Mouse (Mus musculus): ENCODE measurements around the gene Syt1. TPM values are rescaled to one million over a fixed set of nuclear protein-coding genes. Genes with fewer than 3 reads are reported as not detected.
A peak's percentile ranks its signal among the peaks of the same experiment; 100 is the strongest.

Syt1 gene
- polyA plus RNA-seq, 1 experiment, result 0.27 TPM

DNA sequence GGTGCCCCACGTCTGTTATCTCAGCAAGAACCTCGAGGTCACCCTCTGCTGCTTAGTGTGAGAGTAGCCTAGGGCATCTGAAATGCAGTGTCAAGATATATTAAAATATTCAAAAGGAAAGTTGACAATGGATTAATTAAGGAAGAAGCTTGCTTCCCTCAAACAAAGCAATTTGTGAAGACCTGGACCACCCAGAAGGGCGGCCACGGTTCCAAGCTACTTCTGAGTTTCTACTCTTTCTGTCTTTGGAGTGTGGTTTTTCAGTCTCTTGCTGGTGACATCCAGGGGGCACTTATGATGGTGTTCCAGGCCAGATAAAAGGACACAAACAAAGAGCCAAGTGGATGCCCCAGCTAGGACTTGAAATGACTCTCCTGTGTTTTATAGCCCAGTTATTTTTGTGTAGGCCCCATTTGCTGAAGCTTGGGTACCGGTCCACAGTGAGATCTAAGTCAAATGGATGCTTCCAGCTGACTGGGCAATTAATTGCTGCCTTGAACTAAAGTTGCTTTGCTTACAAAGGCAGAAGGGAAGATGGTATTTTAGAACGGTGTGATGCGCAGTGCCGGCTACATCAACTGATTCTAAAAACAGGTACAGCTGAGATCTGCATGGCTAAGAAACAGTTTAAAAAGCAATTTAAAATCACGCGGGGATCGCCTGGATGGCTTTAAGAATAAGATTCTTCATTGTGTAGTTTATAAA, 530.5 kb downstream of the Syt1 start:
- no peaks in the 10 kb centered on the region for H3K36me3 ChIP-seq (ENCODE audit: control insufficient read depth, insufficient read depth, low read length)
- no peak for TF ChIP-seq CTCF (IDR thresholded peaks at IDR 0.05; ENCODE audit: control insufficient read depth, insufficient read depth, insufficient replicate concordance, low read depth, low read length)
- no peak for TF ChIP-seq POLR2A (IDR thresholded peaks at IDR 0.05; ENCODE audit: control insufficient read depth, low read depth, low read length)
- H3K4me1 ChIP-seq (ENCODE audit: control insufficient read depth, insufficient read depth, low read length), result no peaks in the 10 kb centered on the region; the same call in 1 of the 2 replicates
- no peak overlapping the region for H3K27ac ChIP-seq (ENCODE audit: control insufficient read depth, insufficient read depth, low read depth, low read length)
- no peaks in the 10 kb centered on the region for H3K27me3 ChIP-seq (ENCODE audit: control insufficient read depth, insufficient read depth, low read length)
- H3K4me3 ChIP-seq (ENCODE audit: control insufficient read depth, low read depth, low read length), result no peak overlapping the region

- H3K36me3 ChIP-seq (ENCODE audit: control insufficient read depth, insufficient read depth, low read length), result no peaks in the 10 kb centered on the region
- TF ChIP-seq CTCF (IDR thresholded peaks at IDR 0.05; ENCODE audit: control insufficient read depth, insufficient read depth, insufficient replicate concordance, low read depth, low read length), result no peak
- no peak for TF ChIP-seq POLR2A (IDR thresholded peaks at IDR 0.05; ENCODE audit: control insufficient read depth, low read depth, low read length)
- no peak overlapping the region for H3K4me3 ChIP-seq (ENCODE audit: control insufficient read depth, low read depth, low read length)
- no peak overlapping the region for H3K27ac ChIP-seq (ENCODE audit: control insufficient read depth, insufficient read depth, low read depth, low read length)
- H3K27me3 ChIP-seq (ENCODE audit: control insufficient read depth, insufficient read depth, low read length), result no peaks in the 10 kb centered on the region
- no peaks in the 10 kb centered on the region for H3K4me1 ChIP-seq (ENCODE audit: control insufficient read depth, insufficient read depth, low read length)
These were observed 540.3 kb downstream of the Syt1 start for GRCm38 (mm10) chr10:108470319-108470955.

- H3K4me1 ChIP-seq (ENCODE audit: control insufficient read depth, insufficient read depth, low read length), result no peaks in the 10 kb centered on the region
- H3K4me3 ChIP-seq (ENCODE audit: control insufficient read depth, low read depth, low read length), result no peak overlapping the region
- H3K36me3 ChIP-seq (ENCODE audit: control insufficient read depth, insufficient read depth, low read length), result no peaks in the 10 kb centered on the region
- no peak overlapping the region for H3K27ac ChIP-seq (ENCODE audit: control insufficient read depth, insufficient read depth, low read depth, low read length)
- no peaks in the 10 kb centered on the region for H3K27me3 ChIP-seq (ENCODE audit: control insufficient read depth, insufficient read depth, low read length)
- TF ChIP-seq POLR2A (IDR thresholded peaks at IDR 0.05; ENCODE audit: control insufficient read depth, low read depth, low read length) (no peak), CTCF (IDR thresholded peaks at IDR 0.05; ENCODE audit: control insufficient read depth, insufficient read depth, insufficient replicate concordance, low read depth, low read length) (no peak)
These were observed 544.2 kb downstream of the Syt1 start for GRCm38 (mm10) chr10:108466539-108466938.

GRCm38 (mm10) chr10:108461862-108462261, 548.9 kb downstream of the Syt1 start:
- Histone ChIP-seq H3K36me3 (ENCODE audit: control insufficient read depth, insufficient read depth, low read length) (no peaks in the 10 kb centered on the region), H3K27ac (ENCODE audit: control insufficient read depth, insufficient read depth, low read depth, low read length) (no peak overlapping the region), H3K27me3 (ENCODE audit: control insufficient read depth, insufficient read depth, low read length) (no peaks in the 10 kb centered on the region), H3K4me3 (ENCODE audit: control insufficient read depth, low read depth, low read length) (no peak overlapping the region), H3K4me1 (ENCODE audit: control insufficient read depth, insufficient read depth, low read length) (no peaks in the 10 kb centered on the region)
- no peak for TF ChIP-seq POLR2A (IDR thresholded peaks at IDR 0.05; ENCODE audit: control insufficient read depth, low read depth, low read length)
- no peak for TF ChIP-seq CTCF (IDR thresholded peaks at IDR 0.05; ENCODE audit: control insufficient read depth, insufficient read depth, insufficient replicate concordance, low read depth, low read length)

DNA sequence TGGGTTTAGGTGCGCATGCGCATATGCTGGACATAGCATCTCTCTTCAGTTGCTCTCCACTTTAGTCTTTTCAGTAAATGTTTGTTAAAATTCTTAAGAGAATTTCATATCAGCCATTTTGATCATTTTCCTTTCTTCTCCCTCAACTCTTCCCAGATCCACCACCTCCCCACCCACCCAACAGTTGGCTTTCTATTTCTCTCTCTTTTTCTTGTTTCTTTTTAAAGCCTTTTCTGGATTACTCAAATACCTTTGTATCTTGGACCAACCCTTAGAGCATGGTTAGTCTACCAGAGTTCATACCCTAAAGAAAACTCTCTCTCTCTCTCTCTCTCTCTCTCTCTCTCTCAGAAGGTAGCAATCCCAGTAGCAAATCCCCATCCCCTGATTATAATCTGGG, 553.7 kb downstream of the Syt1 start:
- H3K36me3 ChIP-seq (ENCODE audit: control insufficient read depth, insufficient read depth, low read length), result no peaks in the 10 kb centered on the region
- TF ChIP-seq CTCF (IDR thresholded peaks at IDR 0.05; ENCODE audit: control insufficient read depth, insufficient read depth, insufficient replicate concordance, low read depth, low read length) (no peak), POLR2A (IDR thresholded peaks at IDR 0.05; ENCODE audit: control insufficient read depth, low read depth, low read length) (no peak)
- no peaks in the 10 kb centered on the region for H3K27me3 ChIP-seq (ENCODE audit: control insufficient read depth, insufficient read depth, low read length)
- H3K4me1 ChIP-seq (ENCODE audit: control insufficient read depth, insufficient read depth, low read length), result peaks cover 10% of the 10 kb centered on the region
- H3K4me3 ChIP-seq (ENCODE audit: control insufficient read depth, low read depth, low read length), result no peak overlapping the region
- H3K27ac ChIP-seq (ENCODE audit: control insufficient read depth, insufficient read depth, low read depth, low read length), result no peak overlapping the region

- Histone ChIP-seq H3K27ac (ENCODE audit: control insufficient read depth, insufficient read depth, low read depth, low read length) (no peak overlapping the region), H3K4me3 (ENCODE audit: control insufficient read depth, low read depth, low read length) (no peak overlapping the region), H3K27me3 (ENCODE audit: control insufficient read depth, insufficient read depth, low read length) (no peaks in the 10 kb centered on the region), H3K4me1 (ENCODE audit: control insufficient read depth, insufficient read depth, low read length) (peaks cover 11% of the 10 kb centered on the region), H3K36me3 (ENCODE audit: control insufficient read depth, insufficient read depth, low read length) (no peaks in the 10 kb centered on the region)
- no peak for TF ChIP-seq POLR2A (IDR thresholded peaks at IDR 0.05; ENCODE audit: control insufficient read depth, low read depth, low read length)
- no peak for TF ChIP-seq CTCF (IDR thresholded peaks at IDR 0.05; ENCODE audit: control insufficient read depth, insufficient read depth, insufficient replicate concordance, low read depth, low read length)
These were observed 554.9 kb downstream of the Syt1 start for GRCm38 (mm10) chr10:108455883-108456282.

GRCm38 (mm10) chr10:108455204-108455603, 555.6 kb downstream of the Syt1 start:
- peaks cover 11% of the 10 kb centered on the region for H3K4me1 ChIP-seq (ENCODE audit: control insufficient read depth, insufficient read depth, low read length)
- H3K4me3 ChIP-seq (ENCODE audit: control insufficient read depth, low read depth, low read length), result no peak overlapping the region; the same call in 1 of the 2 replicates
- peak overlapping the region; percentile 67 for H3K27ac ChIP-seq (ENCODE audit: control insufficient read depth, insufficient read depth, low read depth, low read length)
- H3K27me3 ChIP-seq (ENCODE audit: control insufficient read depth, insufficient read depth, low read length), result no peaks in the 10 kb centered on the region
- no peaks in the 10 kb centered on the region for H3K36me3 ChIP-seq (ENCODE audit: control insufficient read depth, insufficient read depth, low read length)
- TF ChIP-seq POLR2A (IDR thresholded peaks at IDR 0.05; ENCODE audit: control insufficient read depth, low read depth, low read length), result no peak

Measured in testis, adult 2 months (tissue).